Mouse (Mus musculus) embryonic fibroblast, embryonic 13.5 days (primary cell): ENCODE measurements around the gene Rest. TPM values are rescaled to one million over a fixed set of nuclear protein-coding genes. Genes with fewer than 3 reads are reported as not detected.
A peak's percentile ranks its signal among the peaks of the same experiment; 100 is the strongest.

ENCODE experiments used
- H3K27ac ChIP-seq: 2 replicates; pipeline ENCODE4 v1.5.1; 2012; ENCODE audit warnings: low read length, control low read depth, inconsistent platforms; ENCODE audit not compliant: insufficient read depth
- H3K4me1 ChIP-seq: 2 replicates; pipeline ENCODE4 v1.6.1; 2011; ENCODE audit warnings: low read length; ENCODE audit not compliant: control insufficient read depth, insufficient read depth
- H3K4me3 ChIP-seq: 2 replicates; pipeline ENCODE4 v1.5.1; 2011; ENCODE audit warnings: mild to moderate bottlenecking, control low read depth, low read length; ENCODE audit not compliant: insufficient read depth
- CTCF ChIP-seq: IDR thresholded peaks from 2 replicates; pipeline ENCODE4 v1.5.1; 2011; ENCODE audit warnings: mild to moderate bottlenecking, control low read depth, low read length, moderate library complexity, borderline replicate concordance; ENCODE audit not compliant: insufficient read depth
- POLR2A ChIP-seq: IDR thresholded peaks from 2 replicates; pipeline ENCODE4 v1.6.1; 2011; ENCODE audit warnings: low read depth, mild to moderate bottlenecking, control low read depth, low read length, moderate library complexity
- polyA plus RNA-seq: library from polyadenylated mRNA; stranded (reverse); fragments of >200 nt; gene quantifications from 2 replicates; pipeline ENCODE4 v1.2.4, GENCODE M21; 2011; ENCODE audit warnings: low read depth; ENCODE audit not compliant: missing spikeins, insufficient read length

Rest gene
- polyA plus RNA-seq, 1 experiment: 36.4 TPM

DNA sequence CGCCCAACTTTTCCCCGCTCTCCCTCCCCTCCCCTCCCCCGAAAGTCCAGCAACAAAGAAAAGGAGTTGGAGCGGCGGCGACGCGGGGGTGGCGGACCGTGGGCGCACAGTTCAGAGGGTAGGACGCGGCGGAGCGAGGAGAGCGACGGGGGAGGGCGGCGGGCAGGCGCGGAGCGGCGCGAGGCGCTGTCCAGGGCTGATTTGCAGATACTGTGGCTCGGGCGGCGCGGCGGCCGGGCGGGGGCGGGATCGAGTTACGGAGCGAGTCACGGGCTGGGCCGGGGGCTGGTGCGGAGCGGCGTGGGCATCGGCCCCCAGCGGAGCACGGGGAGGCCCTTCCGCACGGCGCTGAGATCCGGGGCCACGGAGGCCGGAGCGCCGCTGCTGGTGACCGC, 377 bp downstream of the Rest start:
- Histone ChIP-seq H3K4me1 (no peaks in the 10 kb centered on the region), H3K4me3 (peak overlapping the region; percentile 88), H3K27ac (peak overlapping the region; percentile 57)
- TF ChIP-seq CTCF (no peak), POLR2A (peak; percentile 41; the same call in 1 of the 2 replicates)

DNA sequence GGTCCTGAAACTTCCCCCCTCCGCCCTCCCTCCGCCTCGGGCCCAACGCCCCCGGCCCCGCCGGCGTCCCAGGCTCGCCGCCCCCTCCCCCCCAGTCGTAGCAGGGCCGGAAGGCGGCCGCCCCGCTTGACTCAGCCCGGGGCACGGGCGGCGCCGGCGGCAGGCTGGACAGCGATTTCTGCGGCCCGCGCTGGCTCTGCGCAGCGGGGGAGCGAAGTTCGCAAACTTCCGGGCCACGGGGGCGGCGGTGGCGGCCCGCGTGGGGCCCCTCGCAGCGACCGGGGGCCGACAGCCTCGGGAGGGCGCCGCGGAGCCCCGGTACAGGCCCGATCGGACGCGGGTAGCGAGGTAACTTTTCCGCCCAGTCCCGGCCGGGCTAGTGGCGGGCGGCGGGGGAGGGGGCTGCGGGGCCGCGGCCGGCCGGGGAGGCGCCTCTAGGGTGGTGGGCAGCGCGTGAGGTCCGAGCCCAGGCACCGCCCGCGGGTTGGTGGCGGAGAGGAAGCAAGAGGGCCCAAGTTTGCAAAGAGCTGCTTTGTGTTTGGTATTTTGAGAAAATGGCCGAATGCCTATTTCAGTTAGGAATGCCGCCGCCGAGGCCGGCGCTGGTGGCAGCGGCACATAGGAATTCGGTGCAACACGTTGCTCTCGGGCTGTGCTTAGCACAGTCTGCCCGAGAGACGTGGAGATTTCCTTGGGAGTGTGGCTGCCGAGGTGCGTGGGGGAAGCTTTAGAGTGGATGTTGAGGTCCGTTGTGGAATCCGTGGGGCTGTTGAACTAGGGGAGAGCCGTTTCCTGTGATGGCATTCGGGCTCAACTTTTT, 985 bp downstream of the Rest start:
- Histone ChIP-seq H3K27ac (peak overlapping the region; percentile 86), H3K4me3 (peak overlapping the region; percentile 88), H3K4me1 (no peaks in the 10 kb centered on the region)
- TF ChIP-seq CTCF: no peak
- peak; percentile 5; the same call in 1 of the 2 replicates for TF ChIP-seq POLR2A

DNA sequence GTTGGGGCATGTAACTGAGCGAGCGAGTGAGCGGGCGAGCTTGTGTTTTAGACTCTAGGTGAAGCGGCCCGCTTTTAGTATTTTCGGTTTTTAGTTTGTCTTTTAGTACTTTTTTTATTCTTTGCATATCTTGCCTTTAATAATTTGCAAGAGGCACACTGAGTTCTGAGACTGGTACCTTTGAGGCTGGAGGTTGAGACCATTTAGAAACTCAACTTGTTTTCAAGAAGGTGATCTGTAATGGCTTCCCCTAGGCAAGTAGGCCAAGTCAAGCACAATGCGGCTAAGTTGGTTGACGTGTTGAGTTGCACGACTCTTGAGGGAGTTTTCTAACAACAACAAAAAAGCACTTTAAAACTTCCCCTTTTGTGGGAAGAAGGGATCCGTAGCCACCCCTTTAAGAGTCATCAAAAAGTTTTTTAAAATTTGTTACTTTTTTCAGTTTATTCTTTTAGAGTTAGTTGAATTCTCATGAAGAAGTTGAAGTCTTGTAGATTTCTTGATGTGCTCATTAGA, 1.7 kb downstream of the Rest start:
- Histone ChIP-seq H3K27ac (peak overlapping the region; percentile 86), H3K4me3 (peak overlapping the region; percentile 88), H3K4me1 (no peaks in the 10 kb centered on the region)
- TF ChIP-seq CTCF: no peak
- TF ChIP-seq POLR2A: no peak

- Histone ChIP-seq H3K4me3 (peak overlapping the region; percentile 88), H3K27ac (no peak overlapping the region), H3K4me1 (no peaks in the 10 kb centered on the region)
- no peak for TF ChIP-seq CTCF
- no peak for TF ChIP-seq POLR2A
Observed at GRCm38 (mm10) chr5:77267441-77267840, 2.1 kb downstream of the Rest start.

DNA sequence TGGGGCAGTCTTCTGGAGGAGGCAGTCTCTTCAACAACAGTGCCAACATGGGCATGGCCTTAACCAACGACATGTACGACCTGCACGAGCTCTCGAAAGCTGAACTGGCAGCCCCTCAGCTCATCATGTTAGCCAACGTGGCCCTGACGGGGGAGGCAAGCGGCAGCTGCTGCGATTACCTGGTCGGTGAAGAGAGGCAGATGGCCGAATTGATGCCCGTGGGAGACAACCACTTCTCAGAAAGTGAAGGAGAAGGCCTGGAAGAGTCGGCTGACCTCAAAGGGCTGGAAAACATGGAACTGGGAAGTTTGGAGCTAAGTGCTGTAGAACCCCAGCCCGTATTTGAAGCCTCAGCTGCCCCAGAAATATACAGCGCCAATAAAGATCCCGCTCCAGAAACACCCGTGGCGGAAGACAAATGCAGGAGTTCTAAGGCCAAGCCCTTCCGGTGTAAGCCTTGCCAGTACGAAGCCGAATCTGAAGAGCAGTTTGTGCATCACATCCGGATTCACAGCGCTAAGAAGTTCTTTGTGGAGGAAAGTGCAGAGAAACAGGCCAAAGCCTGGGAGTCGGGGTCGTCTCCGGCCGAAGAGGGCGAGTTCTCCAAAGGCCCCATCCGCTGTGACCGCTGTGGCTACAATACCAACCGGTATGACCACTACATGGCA, 2.8 kb downstream of the Rest start:
- TF ChIP-seq POLR2A (no peak), CTCF (no peak)
- Histone ChIP-seq H3K4me3 (no peak overlapping the region), H3K27ac (no peak overlapping the region), H3K4me1 (no peaks in the 10 kb centered on the region)

GRCm38 (mm10) chr5:77269399-77269798, 4.1 kb downstream of the Rest start:
- H3K27ac ChIP-seq: no peak overlapping the region
- H3K4me1 ChIP-seq: no peaks in the 10 kb centered on the region
- H3K4me3 ChIP-seq: no peak overlapping the region
- TF ChIP-seq POLR2A (no peak), CTCF (no peak)

- TF ChIP-seq CTCF (no peak), POLR2A (no peak)
- H3K4me1 ChIP-seq: no peaks in the 10 kb centered on the region
- H3K27ac ChIP-seq: no peak overlapping the region
- no peak overlapping the region for H3K4me3 ChIP-seq
Observed at GRCm38 (mm10) chr5:77273151-77273550, 7.9 kb downstream of the Rest start.

DNA sequence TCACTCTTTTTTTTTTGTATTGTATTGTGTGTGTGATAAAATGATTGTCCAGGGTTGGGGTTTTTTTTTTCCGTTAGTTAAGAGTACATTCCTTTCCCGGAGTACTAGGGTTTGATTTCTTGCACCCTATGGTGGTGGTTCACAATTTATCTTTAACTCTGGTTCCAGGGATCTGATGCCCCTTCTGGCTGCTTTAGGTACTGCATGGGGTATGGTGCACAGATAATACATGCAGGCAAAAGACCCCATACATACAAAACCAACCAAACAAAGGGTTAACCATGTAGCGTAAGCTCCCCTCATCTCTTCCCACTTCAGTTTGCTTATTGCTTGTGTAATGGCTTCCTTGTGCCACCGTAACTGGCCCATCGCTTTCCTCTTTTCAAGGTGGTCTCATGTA, 10.7 kb downstream of the Rest start:
- TF ChIP-seq POLR2A (no peak), CTCF (no peak)
- H3K4me3 ChIP-seq: no peak overlapping the region
- no peaks in the 10 kb centered on the region for H3K4me1 ChIP-seq
- H3K27ac ChIP-seq: no peak overlapping the region

DNA sequence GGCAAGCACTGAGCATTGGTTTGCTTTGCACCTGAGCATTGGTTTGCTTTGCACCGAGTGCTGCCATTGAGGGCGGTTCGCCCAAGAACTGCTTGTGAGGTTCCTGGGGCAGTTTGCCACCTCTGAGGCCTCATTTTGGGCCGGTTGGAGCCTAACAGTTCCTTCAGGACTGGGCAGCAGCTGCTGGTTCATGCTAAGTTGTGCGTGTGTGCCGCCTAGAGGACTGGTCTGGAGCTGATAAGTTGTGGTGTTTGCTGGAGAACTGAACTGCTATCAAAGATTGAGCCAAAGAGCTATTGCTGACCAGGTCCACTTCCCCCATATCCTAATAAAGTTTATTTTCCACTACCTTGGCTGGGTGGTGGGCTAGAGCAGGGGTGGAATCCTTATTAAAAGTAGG, 11.9 kb downstream of the Rest start:
- TF ChIP-seq CTCF: no peak
- TF ChIP-seq POLR2A: no peak
- Histone ChIP-seq H3K4me3 (no peak overlapping the region), H3K4me1 (no peaks in the 10 kb centered on the region), H3K27ac (no peak overlapping the region)
